Mouse (Mus musculus) retina, embryonic 14.5 days (tissue): ENCODE data around the gene Gas2l2.

Experiments
- DNase-seq: peaks from one replicate; pipeline ENCODE4 v3.0.0-alpha.2; 2015; ENCODE audit warnings: low spot score

The Gas2l2 gene

GRCm38 (mm10) chr11:83442596-83443267 lies 13.5 kb upstream of the Gas2l2 start:
- DNase-seq, result peak; percentile 94

GRCm38 (mm10) chr11:83441235-83441634 lies 12.0 kb upstream of the Gas2l2 start:
- DNase-seq, result no peak

- peak; percentile 98 for DNase-seq
These were observed 11.1 kb upstream of the Gas2l2 start for GRCm38 (mm10) chr11:83440081-83441064.

- DNase-seq, result no peak
These were observed 10.3 kb upstream of the Gas2l2 start for GRCm38 (mm10) chr11:83439426-83440060.

GRCm38 (mm10) chr11:83437377-83437776 lies 8.1 kb upstream of the Gas2l2 start, which contains the start of gene 1700020L24Rik:
Gene 1700020L24Rik (plus strand): TSS chr11:83437677.
- DNase-seq, result no peak

GRCm38 (mm10) chr11:83432533-83432932 lies 3.3 kb upstream of the Gas2l2 start:
- no peak for DNase-seq

- no peak for DNase-seq
These were observed 2.3 kb downstream of the Gas2l2 start for GRCm38 (mm10) chr11:83426964-83427363.

- peak; percentile 96 for DNase-seq
These were observed 4.6 kb downstream of the Gas2l2 start for GRCm38 (mm10) chr11:83424681-83425080.

GRCm38 (mm10) chr11:83421305-83421704 lies 8.0 kb downstream of the Gas2l2 start:
- peak; percentile 75 for DNase-seq

- no peak for DNase-seq
These were observed 8.9 kb downstream of the Gas2l2 start for GRCm38 (mm10) chr11:83420338-83420737.

GRCm38 (mm10) chr11:83418566-83418965 lies 10.7 kb downstream of the Gas2l2 start:
- peak; percentile 43 for DNase-seq

- no peak for DNase-seq
These were observed 11.5 kb downstream of the Gas2l2 start for GRCm38 (mm10) chr11:83417708-83418107.

GRCm38 (mm10) chr11:83417080-83417479 lies 12.2 kb downstream of the Gas2l2 start:
- peak; percentile 77 for DNase-seq

GRCm38 (mm10) chr11:83410510-83410909 lies 18.7 kb downstream of the Gas2l2 start:
- DNase-seq, result no peak

GRCm38 (mm10) chr11:83409792-83410291 lies 19.4 kb downstream of the Gas2l2 start:
- peak; percentile 55 for DNase-seq

GRCm38 (mm10) chr11:83409087-83409754 lies 20.0 kb downstream of the Gas2l2 start, which contains the start of gene Rasl10b:
Gene Rasl10b (plus strand): TSS chr11:83409137.
- DNase-seq, result peak; percentile 71

GRCm38 (mm10) chr11:83408242-83408641 lies 21.0 kb downstream of the Gas2l2 start:
- no peak for DNase-seq

- DNase-seq, result no peak
These were observed 22.9 kb downstream of the Gas2l2 start for GRCm38 (mm10) chr11:83406391-83406790.

- no peak for DNase-seq
These were observed 25.5 kb downstream of the Gas2l2 start for GRCm38 (mm10) chr11:83403787-83404186.

- DNase-seq, result no peak
These were observed 30.5 kb downstream of the Gas2l2 start for GRCm38 (mm10) chr11:83398724-83399123.

- no peak for DNase-seq
These were observed 31.6 kb downstream of the Gas2l2 start for GRCm38 (mm10) chr11:83397626-83398025.
